Mouse (Mus musculus) layer of hippocampus, postnatal 25 days (tissue): ENCODE measurements at regions not wholly inside any gene's neighbourhood (a gene's known extent, or its start where the extent isn't known, plus 50 kb on each side); places are given as distances from the start of the nearest gene placed in this dataset.

ENCODE experiments used
- DNase-seq, 2 experiments: peaks; one replicate each; pipeline ENCODE4 v3.0.0; 2022; ENCODE audit warnings: mixed read lengths in 2 of 2, low spot score in 1 of 2; ENCODE audit errors: extremely low spot score in 1 of 2

DNA sequence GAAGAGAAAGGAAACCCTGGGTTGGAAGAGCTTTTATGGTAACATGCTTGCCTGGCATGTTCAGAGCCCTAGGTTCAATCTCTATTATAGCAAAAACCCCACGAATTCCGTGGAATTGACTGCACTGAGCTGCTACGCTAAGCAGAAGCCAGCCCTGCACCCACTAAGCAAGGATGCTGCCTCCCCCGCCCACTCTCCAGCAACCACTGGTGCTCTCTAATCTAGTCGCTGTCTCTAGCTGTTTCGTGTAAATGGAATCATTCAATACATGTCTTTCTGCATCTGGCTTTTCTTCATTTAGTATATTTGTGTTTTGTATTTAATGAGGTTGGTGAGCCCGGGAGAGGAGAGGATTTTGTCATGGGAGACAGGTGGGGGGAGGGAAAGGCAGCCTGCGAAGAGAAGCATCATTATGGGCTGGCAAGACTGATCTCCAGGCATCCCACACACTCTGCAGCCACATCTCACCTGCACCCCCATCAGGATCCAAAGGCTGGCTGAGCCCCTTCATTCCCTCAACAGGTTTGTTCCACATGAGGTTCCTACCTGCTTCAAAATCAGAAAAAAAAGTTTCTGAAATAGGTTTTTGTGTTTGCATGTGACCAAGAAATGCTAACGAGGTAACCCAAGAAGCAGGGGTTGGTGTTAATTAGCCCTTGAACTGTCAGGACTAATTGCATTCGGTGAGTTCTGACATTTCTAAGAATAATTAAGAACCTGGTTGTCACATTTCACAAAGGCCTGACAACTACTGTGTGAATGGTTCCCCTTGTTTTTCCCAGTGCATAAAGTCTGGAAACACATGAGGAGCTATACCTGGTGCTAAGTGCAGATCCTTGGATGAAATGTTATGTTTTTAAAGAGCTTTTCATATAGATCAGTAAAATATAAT is 68.6 kb upstream of the Ubl3 start:
- DNase-seq, result peak in 1 of 2 experiments; percentile 18

DNA sequence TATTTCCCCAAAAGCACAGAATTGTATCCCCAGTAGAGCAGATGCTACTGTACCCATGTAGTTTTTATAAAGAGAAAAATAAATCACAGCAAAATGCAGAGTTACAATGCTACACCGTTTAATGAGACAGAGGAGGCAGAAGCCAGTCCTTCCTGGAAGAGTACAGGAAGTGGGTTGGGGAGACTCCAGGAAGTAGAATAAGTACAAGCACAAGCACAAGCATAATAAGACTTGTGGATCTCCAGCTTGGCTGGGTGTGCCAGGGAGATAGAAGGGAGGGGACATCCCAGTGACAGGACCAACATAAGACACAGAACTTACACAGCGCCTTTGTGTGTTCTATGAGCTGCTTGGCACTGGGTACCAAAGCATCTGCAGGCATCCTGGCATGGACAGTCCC is 67.3 kb upstream of the Ubl3 start:
- DNase-seq, result no peak

DNA sequence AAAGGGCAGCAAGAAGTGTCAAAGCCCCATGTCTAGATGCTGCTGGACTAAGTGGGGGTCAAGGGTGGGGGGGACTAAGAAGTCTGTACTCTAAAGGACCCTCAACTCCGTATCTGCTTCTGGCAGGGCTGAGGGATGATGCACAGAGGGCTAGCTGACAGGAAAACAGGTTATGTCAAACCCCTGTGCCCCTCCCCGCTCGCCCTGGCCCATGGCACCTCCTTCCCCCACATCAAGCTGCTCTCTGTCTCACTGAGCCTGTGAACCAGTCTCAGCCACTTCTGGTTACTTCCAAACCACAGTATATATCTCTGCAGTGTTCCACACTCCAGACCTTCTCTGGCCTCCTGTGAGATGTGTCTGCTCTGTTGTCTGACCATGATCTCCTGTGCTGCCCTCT is 63.8 kb upstream of the Ubl3 start:
- DNase-seq, result no peak

DNA sequence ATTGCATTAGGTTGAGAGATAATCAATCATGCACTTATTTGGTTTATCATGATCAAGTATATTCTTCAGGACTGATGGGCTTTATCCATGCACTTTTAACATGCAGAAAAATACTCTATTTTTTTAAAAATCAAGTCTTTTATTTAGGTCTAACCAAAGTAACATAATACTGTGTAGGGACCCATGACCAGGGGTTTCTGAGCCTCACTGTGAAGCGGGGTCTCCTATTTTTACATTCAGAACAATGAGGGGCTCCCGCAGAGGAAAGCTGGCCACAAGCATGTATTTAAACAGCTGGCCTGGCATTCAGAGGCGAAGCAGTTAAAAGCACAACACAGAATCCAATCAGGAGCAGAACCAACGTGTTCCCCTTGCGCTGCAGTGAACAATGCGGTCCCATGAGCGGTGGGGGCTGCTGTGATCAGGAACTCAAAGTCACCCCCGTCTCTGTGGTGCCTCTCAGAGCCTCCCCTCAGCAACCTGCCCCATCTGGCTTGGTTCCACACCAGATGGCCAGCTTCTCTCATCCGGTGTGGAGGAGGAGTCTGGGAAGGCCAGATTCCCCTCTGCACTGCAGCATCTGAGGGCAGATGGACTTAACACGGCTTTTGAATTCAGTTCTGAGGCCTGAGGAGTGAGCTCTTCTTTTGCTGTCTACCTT is 63.2 kb upstream of the Ubl3 start:
- peak; percentile 19 to 23 for DNase-seq

DNA sequence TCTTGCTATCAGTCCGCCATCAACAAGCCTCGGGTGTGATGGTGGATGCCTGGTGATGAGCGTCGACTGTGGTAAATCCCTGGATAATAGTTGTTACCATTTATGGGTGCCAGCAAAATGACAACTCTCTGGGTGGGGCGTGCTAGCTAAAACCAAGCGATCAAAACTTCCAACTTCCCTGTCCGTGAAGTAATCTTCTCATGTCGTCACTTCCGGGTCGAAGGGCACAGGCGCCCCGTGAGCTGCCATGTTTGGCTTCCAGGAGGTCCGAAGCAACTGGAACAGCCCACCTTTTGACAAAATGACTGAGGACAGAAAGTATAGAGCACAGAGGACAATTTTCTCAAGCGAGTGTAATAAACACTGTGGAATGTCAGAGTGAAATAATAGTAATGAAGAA is 62.5 kb upstream of the Ubl3 start:
- DNase-seq, result no peak

DNA sequence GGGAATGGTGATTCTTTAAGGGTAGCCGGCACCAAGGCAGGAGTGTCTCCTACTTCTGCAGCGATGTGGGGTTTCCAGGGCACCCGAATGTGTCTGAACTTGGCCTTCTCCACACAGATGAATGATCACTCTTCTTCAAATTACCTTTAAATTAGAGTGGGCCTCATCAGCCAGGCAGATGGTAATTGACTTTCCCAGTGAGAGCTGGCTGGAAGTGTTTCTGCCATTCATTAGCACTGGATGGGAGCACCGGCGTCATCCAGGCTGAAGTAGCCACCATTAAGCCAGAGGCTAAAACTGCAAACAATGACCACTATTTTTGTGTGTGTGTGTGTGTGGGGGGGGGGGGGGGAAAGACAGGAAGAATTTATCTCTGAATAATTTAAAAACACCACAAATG is 58.7 kb upstream of the Ubl3 start:
- no peak for DNase-seq

DNA sequence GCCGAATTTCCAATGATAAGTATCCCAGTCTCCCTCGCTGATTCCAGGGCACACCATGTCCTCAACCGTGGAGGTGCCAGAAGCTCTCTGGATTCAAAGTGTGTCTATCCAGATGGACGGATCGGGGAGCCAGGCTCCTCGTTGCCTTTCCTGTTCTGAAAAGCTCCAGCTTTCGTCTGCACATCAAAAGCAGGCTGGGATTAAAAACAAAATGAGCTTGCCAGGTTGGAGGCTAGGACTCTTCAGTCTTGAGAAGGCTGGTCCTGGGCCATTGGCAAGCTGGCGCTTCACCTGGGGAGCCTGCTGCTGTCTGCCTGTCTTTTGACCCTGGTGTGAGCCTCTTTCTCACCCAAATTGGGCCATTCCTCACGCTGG is 56.9 kb upstream of the Ubl3 start:
- DNase-seq, result no peak

DNA sequence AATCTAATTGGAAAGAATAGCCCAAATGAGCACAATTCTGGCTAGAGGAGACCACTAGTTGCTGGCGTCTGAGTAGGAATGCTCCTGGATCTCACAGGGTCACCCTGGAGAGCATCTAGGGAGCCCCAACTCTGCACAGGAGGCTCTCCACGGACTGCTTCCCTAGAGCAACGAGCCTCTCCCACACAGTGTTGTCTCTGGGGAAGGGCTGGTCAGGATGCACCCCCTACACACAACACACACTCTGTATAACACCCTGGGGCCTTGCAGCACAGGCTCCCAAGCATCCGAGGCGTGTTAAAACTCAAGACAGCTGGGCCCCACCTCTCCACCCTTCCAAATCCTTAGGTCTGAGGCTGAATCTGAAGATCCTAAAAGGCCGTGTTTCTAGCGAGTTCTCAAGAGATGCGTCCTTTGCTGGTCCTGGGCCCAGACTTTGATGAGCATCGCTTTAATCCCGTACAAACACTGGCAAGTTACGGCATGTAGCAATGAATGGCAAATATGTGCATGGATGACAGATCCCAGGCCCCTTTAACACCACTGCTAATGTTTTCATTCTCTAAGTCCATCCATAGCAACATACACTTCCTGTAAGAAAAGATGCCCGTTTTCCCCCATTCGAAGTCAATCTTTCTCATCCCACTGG is 56.4 kb upstream of the Ubl3 start:
- DNase-seq, result no peak

DNA sequence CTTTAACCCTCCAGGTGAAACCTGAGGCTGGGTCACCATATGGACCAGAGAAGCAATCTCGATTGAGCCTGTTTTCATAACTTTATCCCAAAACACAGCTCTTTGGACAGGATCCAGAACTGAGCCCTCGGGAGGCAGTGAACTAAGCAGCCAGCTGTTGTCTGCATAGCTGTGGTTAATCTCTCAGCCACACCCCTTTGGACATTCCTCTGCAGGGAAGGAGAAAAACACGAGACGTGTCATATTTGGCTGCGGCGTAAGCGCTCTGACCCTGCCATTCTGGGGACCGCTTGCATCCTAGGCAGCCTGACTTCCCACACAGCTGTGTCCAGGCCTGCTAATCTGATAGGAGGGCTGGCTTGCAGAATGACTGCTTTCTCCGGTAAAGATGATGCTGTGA is 55.6 kb upstream of the Ubl3 start:
- DNase-seq, result no peak

DNA sequence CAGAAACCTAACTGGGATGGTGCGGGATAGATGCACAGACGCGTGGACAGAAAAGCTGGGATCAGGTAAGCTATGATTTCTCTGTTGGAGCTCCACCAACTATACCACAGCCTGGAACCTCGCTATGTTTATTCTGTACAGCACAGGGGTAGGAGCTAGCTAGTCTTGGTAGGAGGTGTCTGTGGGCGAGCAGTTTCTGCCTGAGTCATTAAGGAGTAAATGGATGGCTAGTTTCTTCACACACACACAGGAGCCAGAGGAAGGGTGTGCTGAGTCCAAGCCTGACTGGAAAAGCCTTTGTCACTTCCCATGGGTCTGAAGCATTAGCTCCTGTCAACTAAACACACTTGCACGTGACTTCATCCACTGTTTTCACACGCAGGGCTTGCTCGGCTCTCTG is 53.1 kb upstream of the Ubl3 start:
- no peak for DNase-seq
